Mouse (Mus musculus) spleen, adult 10 weeks (tissue): ENCODE measurements around the gene 1700003E16Rik. TPM values are rescaled to one million over a fixed set of nuclear protein-coding genes. Genes with fewer than 3 reads are reported as not detected.

Source experiments
- polyA plus RNA-seq: library from polyadenylated mRNA; stranded (reverse); fragments of 350-450 nt; fragmentation: Illumina TruSeq; extraction: RNeasy Lipid Tissue Mini Kit (QIAGEN cat#74804); gene quantifications from one replicate; pipeline ENCODE4 v1.2.3, GENCODE M21; 2015; ENCODE audit warnings: low replicate concordance; ENCODE audit not compliant: insufficient read depth

The 1700003E16Rik gene
- not detected for polyA plus RNA-seq

DNA sequence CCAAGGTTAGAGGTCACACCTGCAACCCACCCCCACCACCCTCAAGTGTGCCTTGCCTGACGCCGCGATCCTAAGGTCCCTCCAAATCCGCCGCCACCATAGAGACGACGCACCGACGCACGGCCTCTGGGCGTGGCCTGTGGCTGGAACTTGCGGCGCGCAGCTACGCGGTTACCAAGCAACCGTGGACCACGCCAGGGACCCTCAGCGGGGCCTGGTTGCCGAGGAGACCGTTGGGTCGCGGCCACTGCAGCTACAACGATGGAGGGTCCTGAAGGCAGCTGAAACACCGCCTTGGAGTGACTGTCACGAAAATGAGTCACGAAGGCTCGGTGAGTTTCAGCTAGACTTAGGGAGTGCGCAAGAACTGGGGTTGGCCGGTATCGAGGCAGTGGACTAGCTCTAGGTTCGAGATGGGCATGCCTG is at the start of gene 1700003E16Rik, which contains the start of gene Wdr54:
1700003E16Rik (plus strand) TSS at position 146 of the 426 bp plus-strand sequence.
Wdr54 (minus strand) TSS at position 139 of the 426 bp plus-strand sequence.

DNA sequence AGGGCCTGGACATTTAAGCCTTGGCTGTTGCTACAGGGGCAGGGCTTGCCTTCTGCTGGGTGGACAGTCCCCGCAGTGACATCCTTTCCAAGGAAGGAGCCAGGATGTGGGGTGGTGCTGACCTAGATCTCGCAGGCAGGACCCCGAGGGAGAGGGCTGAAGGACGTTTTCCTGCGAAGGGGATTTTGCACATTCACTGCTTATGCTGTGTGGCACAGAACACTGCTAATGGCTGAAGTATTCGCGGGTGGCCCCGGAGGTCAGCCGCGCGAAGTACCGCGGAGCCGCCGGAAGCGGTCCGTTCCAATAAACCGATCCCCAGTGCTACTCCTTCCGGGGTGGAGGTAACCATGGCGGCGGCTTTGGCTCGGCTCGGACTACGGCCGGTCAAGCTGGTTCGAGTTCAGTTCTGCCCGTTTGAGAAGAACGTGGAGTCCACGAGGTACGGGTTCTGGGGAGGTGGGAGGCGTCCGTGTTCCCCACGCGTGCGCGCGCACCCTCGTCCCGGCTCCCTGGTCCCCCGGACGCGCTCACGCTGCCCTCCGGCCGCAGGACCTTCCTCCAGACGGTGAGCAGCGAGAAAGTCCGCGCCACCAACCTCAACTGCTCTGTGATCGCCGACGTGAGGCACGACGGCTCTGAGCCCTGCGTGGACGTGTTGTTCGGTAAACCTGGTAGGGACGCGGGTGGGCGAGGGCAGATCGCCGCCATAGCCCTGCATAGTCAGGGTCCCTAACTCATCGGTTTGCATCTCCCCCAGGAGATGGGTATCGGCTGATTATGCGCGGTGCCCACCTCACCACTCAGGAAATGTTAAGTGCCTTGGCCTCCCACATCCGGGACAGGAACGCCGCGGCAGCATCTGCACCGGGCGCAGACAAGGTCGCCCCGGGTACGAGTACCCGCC is 47.2 kb upstream of the 1700003E16Rik start, which contains the start of gene Mrpl53:
Mrpl53 (plus strand) TSS at position 279 of the 907 bp plus-strand sequence.

DNA sequence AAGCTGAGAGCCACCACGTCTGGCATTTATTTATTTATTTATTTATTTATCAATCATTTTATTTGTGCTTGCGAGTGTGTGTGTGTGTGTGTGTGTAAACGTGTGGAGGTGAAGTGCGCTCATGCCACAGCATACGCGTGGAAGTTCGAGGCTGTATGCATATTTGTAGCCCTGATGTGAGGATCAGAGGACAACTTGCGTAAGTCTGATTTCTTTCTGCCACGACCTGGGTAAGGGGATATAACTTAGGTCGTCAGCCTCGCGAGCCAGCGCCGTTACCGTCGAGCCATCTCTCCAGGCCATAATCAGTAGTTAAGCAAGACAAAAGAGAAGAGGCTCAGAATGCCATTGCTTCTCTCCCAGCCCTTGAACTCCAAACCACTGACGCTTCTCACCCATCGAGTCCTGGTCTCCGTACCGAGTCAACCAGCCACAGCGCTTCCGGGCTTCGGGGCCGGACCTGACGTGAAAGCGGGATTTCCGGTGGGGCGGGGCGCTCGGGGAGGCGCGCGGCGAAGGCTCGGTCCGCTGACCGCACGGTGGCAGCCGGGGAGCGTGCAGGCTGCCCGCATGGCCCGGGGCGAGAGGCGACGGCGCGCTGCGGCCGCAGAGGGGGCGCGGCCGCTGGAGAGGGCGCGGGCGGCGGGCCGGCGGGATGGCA is 41.1 kb upstream of the 1700003E16Rik start, which contains the start of gene Mogs:
Mogs (plus strand) TSS at position 486 of the 661 bp plus-strand sequence.

DNA sequence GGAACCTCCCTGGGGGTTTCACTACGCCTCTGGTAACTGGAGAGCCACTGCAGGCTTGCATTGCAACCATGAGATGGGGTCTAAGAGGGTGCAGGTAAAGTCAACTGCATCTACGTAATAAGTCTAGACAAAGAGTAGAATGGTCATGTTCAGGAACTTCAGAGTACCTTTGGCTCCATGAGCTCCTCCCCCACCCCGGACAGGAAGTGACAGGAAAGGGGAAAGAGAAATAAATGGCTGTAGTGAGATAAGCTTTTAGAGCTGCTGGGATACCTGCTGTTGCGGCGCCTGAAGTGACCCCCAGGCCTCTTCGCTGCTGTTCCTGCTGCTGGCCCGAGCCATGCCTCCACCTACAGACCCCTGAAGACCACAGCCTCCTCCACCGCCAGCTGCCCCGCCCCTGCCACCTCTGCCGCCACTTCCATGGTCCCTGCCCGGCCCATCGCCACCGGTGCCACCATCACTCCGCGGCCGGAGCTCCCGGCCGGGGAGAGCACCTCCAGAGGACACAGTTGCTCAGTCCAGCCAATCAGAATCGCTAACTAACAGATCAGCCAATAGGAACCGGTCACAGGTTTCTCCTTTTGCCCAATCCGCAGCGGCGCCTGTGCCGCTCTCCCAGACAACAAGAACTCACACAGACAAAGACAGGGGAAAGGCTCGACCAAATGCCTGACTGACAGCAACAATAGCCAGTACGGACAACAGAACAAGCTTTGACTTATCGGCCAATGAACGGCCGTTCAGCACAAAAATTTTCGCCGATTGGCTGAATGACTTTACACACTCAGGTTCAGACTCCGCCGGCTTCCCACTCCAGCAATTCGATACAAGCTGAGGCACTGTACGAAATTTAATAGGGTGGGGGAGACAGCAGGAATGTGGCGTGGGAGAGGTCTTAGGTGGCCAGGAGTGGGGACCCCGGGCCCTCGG is 35.0 kb upstream of the 1700003E16Rik start, which contains the start of gene Wbp1:
Wbp1 (minus strand) TSS at position 630 of the 933 bp plus-strand sequence.

DNA sequence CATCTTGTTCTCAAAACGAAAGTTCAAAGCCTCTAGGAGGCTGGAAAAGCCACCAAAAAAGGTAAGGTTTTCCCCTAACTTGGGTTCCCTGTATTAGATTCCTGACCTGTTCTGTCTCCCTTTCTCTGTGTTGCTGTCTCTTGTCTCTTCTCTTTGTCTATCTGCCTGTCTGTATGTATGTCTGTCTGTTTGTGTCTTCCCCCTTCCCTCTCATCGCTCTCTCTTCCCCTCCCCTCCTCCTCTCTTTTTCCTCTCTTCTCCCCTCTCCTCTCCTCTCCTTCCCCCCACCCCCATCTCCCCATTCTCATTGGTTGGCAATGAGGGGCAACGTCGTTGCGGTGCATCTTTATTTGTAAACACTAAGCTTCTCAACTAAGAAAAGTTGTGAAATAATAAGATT is 30.9 kb upstream of the 1700003E16Rik start, which contains the start of gene Ino80b:
Ino80b (minus strand) TSS at position 101 of the 400 bp plus-strand sequence.

DNA sequence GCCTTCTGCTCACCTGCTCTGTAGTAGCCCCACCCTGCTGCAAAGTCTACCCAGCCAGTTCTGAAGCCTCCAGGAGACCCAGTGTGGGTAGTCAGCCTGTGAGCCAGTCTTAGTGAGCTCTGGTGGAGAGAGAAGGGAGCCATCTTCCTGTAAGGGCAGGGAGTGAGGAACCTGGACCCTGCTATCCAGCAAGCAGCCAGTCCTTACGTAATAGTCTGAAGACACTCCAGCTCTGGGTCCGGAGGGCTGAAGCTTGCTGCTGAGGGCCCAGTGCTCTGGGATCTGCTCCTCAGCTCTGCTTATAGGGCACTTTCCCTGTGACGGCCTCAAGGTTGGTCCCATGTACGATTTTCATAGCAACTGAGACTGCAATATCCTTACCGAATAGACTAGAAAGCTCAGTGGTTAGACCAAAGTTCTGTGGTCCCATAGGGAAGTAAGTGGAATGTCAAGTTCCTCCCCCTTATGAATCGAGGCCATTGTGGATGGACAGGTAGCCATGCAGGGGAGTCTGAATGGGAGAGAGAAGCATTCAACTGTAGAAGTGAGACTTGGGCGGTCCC is 21.2 kb upstream of the 1700003E16Rik start, which contains the start of gene Rtkn:
Rtkn (plus strand) TSS at position 513 of the 563 bp plus-strand sequence.

DNA sequence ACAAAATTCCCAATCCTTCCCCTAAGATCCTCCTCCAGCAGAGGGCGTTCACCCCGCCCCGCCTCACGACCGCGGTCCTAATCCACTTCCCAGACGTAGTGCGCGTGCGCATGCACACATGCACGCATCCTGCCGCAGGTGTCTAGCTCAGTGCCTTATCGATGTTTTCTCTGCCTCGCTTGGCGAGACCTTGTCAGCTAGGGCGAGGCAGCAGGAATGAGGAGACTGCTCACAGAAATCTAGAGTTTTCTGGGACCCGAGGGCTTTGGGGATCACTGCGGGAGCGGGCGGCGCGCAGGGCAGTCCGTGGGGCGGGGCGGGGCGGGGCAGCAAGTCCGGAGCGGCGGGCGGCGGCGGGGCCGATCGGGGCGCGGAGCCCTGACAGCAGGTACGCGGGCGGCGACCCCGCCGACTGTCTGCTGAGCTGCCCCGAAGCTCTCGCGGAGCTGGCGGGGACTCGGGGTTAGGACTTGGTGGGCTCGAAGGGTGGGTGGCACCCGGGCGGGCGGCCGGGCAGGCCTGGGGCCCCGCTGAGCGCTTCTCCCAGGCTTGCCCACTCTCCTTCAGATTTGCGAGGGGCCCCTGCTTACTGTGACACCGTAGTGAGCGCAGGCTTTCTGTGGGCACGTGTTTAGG is 9.5 kb downstream of the 1700003E16Rik start, which contains the start of gene Dctn1:
Dctn1 (plus strand) TSS at position 314 of the 636 bp plus-strand sequence.

Other genes with a start within 250 kb of the 1700003E16Rik start
- 2.3 TPM for gene Sema4f, start 216.6 kb upstream of the 1700003E16Rik start, polyA plus RNA-seq
- gene M1ap, start 209.5 kb upstream of the 1700003E16Rik start, polyA plus RNA-seq = 0.52 TPM
- gene Dok1, start 122.9 kb upstream of the 1700003E16Rik start, polyA plus RNA-seq = 13.5 TPM
- gene Loxl3, start 122.2 kb upstream of the 1700003E16Rik start, polyA plus RNA-seq = 6.8 TPM
- gene Aup1, start 101.9 kb upstream of the 1700003E16Rik start, polyA plus RNA-seq = 155 TPM
- 58.4 TPM for gene Htra2, start 101.1 kb upstream of the 1700003E16Rik start, polyA plus RNA-seq
- gene Dqx1, start 98.6 kb upstream of the 1700003E16Rik start, polyA plus RNA-seq = 3.4 TPM
- gene Tlx2, start 86.1 kb upstream of the 1700003E16Rik start, polyA plus RNA-seq = not detected
- gene Pcgf1, start 78.5 kb upstream of the 1700003E16Rik start, polyA plus RNA-seq = 20.7 TPM
- not detected for gene Lbx2, start 70.0 kb upstream of the 1700003E16Rik start, polyA plus RNA-seq
- gene Ccdc142, start 54.8 kb upstream of the 1700003E16Rik start, polyA plus RNA-seq = 0.48 TPM
- gene Gm42688, start 54.8 kb upstream of the 1700003E16Rik start, polyA plus RNA-seq = 4.8 TPM
- gene Mrpl53, start 47.4 kb upstream of the 1700003E16Rik start, polyA plus RNA-seq = 19.2 TPM
- 22.9 TPM for gene Mogs, start 40.9 kb upstream of the 1700003E16Rik start, polyA plus RNA-seq
- gene Wbp1, start 34.8 kb upstream of the 1700003E16Rik start, polyA plus RNA-seq = 27.1 TPM
- 7.5 TPM for gene Ino80b, start 31.0 kb upstream of the 1700003E16Rik start, polyA plus RNA-seq
- gene Rtkn, start 20.9 kb upstream of the 1700003E16Rik start, polyA plus RNA-seq = 0.52 TPM
- gene Wdr54, start within 50 bp of the 1700003E16Rik start, polyA plus RNA-seq = 0.14 TPM
- 39.1 TPM for gene Dctn1, start 9.5 kb downstream of the 1700003E16Rik start, polyA plus RNA-seq
- not detected for gene Slc4a5, start 63.4 kb downstream of the 1700003E16Rik start, polyA plus RNA-seq
- 34.2 TPM for gene Mthfd2, start 169.5 kb downstream of the 1700003E16Rik start, polyA plus RNA-seq
- 265 TPM for gene Mob1a, start 169.6 kb downstream of the 1700003E16Rik start, polyA plus RNA-seq
- gene Bola3, start 192.7 kb downstream of the 1700003E16Rik start, polyA plus RNA-seq = 62.7 TPM